8 mouse cellular contexts compared by ENCODE assay signal in genomic region chr9:119101992-119102782, GRCm38 (mm10). TPM values are rescaled to one million over a fixed set of nuclear protein-coding genes. Genes with fewer than 3 reads are reported as not detected.
DNase-seq lines count a peak whose midpoint lies in the region; ATAC-seq lines count a peak whose summit lies in the region.

Dlec1 (plus strand) TSS chr9:119102478.

- H3K4me1 ChIP-seq in embryonic facial prominence, embryonic 15.5 days: 0 out of 2 replicates have a peak, but pooled peaks cover 21% of the 10 kb centered on the region
- peaks cover 7% of the 10 kb centered on the region for H3K4me1 ChIP-seq in heart, embryonic 13.5 days
- peaks cover 13% of the 10 kb centered on the region; the same call in 1 of the 2 replicates for H3K4me1 ChIP-seq in kidney, embryonic 16.5 days (ENCODE audit: insufficient read depth, low read length)
- peaks cover 11% of the 10 kb centered on the region for H3K4me1 ChIP-seq in limb, embryonic 15.5 days
- H3K4me1 ChIP-seq in midbrain, embryonic 16.5 days (ENCODE audit: control insufficient read depth, insufficient read depth, low read length): peaks cover 9% of the 10 kb centered on the region
- peaks cover 17% of the 10 kb centered on the region for H3K4me1 ChIP-seq in stomach, embryonic 15.5 days

- H3K27ac ChIP-seq in embryonic facial prominence, embryonic 15.5 days (replicated peaks): 0 out of 2 replicates have a peak within 1 kb of the TSS, but pooled peaks have one; percentile 55
- 0 out of 2 replicates have a peak within 1 kb of the TSS, but pooled peaks have one; percentile 32 for H3K27ac ChIP-seq in heart, embryonic 13.5 days (replicated peaks)
- H3K27ac ChIP-seq in kidney, embryonic 16.5 days (ENCODE audit: low read length): no peak within 1 kb of the TSS
- peak within 1 kb of the TSS; percentile 74 for H3K27ac ChIP-seq in limb, embryonic 15.5 days
- H3K27ac ChIP-seq in midbrain, embryonic 16.5 days (ENCODE audit: low read length): no peak within 1 kb of the TSS
- H3K27ac ChIP-seq in stomach, embryonic 15.5 days: no peak within 1 kb of the TSS

- 3% methylated on average over 44 of the region's 44 CpGs for WGBS in embryonic facial prominence, embryonic 15.5 days
- WGBS in heart, embryonic 13.5 days: 4% methylated on average over 44 of the region's 44 CpGs
- WGBS in kidney, embryonic 16.5 days: 3% methylated on average over 44 of the region's 44 CpGs
- WGBS in limb, embryonic 15.5 days: 4% methylated on average over 44 of the region's 44 CpGs
- 3% methylated on average over 44 of the region's 44 CpGs for WGBS in midbrain, embryonic 16.5 days
- 3% methylated on average over 44 of the region's 44 CpGs for WGBS in stomach, embryonic 15.5 days

- peaks cover 5% of the 10 kb centered on the region; the same call in 1 of the 2 replicates for H3K27me3 ChIP-seq in embryonic facial prominence, embryonic 15.5 days
- H3K27me3 ChIP-seq in heart, embryonic 13.5 days (replicated peaks): peaks cover 20% of the 10 kb centered on the region
- 0 out of 2 replicates have a peak, but pooled peaks cover 3% of the 10 kb centered on the region for H3K27me3 ChIP-seq in kidney, embryonic 16.5 days (ENCODE audit: insufficient read depth, low read length)
- H3K27me3 ChIP-seq in limb, embryonic 15.5 days: 0 out of 2 replicates have a peak, but pooled peaks cover 3% of the 10 kb centered on the region
- H3K27me3 ChIP-seq in midbrain, embryonic 16.5 days (ENCODE audit: control insufficient read depth, insufficient read depth, low read depth, low read length): peaks cover 10% of the 10 kb centered on the region
- no peaks in the 10 kb centered on the region for H3K27me3 ChIP-seq in stomach, embryonic 15.5 days (replicated peaks)

- peak within 1 kb of the TSS; percentile 93 for H3K4me2 ChIP-seq in embryonic facial prominence, embryonic 15.5 days (replicated peaks)
- peak within 1 kb of the TSS; percentile 96 for H3K4me2 ChIP-seq in heart, embryonic 13.5 days
- H3K4me2 ChIP-seq in kidney, embryonic 16.5 days (replicated peaks; ENCODE audit: low read depth, low read length): peak within 1 kb of the TSS; percentile 78
- H3K4me2 ChIP-seq in limb, embryonic 15.5 days: peak within 1 kb of the TSS; percentile 92
- H3K4me2 ChIP-seq in midbrain, embryonic 16.5 days (ENCODE audit: low read length): peak within 1 kb of the TSS; percentile 84
- H3K4me2 ChIP-seq in stomach, embryonic 15.5 days: peak within 1 kb of the TSS; percentile 91

- no peaks in the 10 kb centered on the region for H3K9me3 ChIP-seq in embryonic facial prominence, embryonic 15.5 days (replicated peaks)
- H3K9me3 ChIP-seq in heart, embryonic 13.5 days: no peaks in the 10 kb centered on the region
- no peaks in the 10 kb centered on the region for H3K9me3 ChIP-seq in kidney, embryonic 16.5 days (ENCODE audit: low read length)
- no peaks in the 10 kb centered on the region for H3K9me3 ChIP-seq in limb, embryonic 15.5 days
- no peaks in the 10 kb centered on the region for H3K9me3 ChIP-seq in midbrain, embryonic 16.5 days (replicated peaks; ENCODE audit: control insufficient read depth, low read length, poor library complexity, severe bottlenecking)
- H3K9me3 ChIP-seq in stomach, embryonic 15.5 days: no peaks in the 10 kb centered on the region

- no peaks in the 10 kb centered on the region for H3K36me3 ChIP-seq in embryonic facial prominence, embryonic 15.5 days
- no peaks in the 10 kb centered on the region for H3K36me3 ChIP-seq in heart, embryonic 13.5 days
- H3K36me3 ChIP-seq in kidney, embryonic 16.5 days (ENCODE audit: insufficient read depth, low read length): no peaks in the 10 kb centered on the region
- H3K36me3 ChIP-seq in limb, embryonic 15.5 days: no peaks in the 10 kb centered on the region
- no peaks in the 10 kb centered on the region for H3K36me3 ChIP-seq in midbrain, embryonic 16.5 days (ENCODE audit: control insufficient read depth, insufficient read depth, low read length)
- H3K36me3 ChIP-seq in stomach, embryonic 15.5 days: no peaks in the 10 kb centered on the region

- peak within 1 kb of the TSS; percentile 68 for H3K4me3 ChIP-seq in embryonic facial prominence, embryonic 15.5 days (replicated peaks)
- peak within 1 kb of the TSS; percentile 76 for H3K4me3 ChIP-seq in heart, embryonic 13.5 days
- H3K4me3 ChIP-seq in kidney, embryonic 16.5 days (ENCODE audit: low read length): peak within 1 kb of the TSS; percentile 66
- peak within 1 kb of the TSS; percentile 65 for H3K4me3 ChIP-seq in limb, embryonic 15.5 days
- H3K4me3 ChIP-seq in midbrain, embryonic 16.5 days (ENCODE audit: low read depth, low read length): peak within 1 kb of the TSS; percentile 58
- H3K4me3 ChIP-seq in stomach, embryonic 15.5 days (replicated peaks): peak within 1 kb of the TSS; percentile 56

- ATAC-seq in embryonic facial prominence, embryonic 15.5 days (ENCODE audit: insufficient number of reproducible peaks, low FRiP score, low TSS enrichment, low read depth): peak; percentile 79
- ATAC-seq in heart, embryonic 13.5 days (ENCODE audit: extremely low read depth, insufficient number of reproducible peaks, low FRiP score, low TSS enrichment): no peak
- ATAC-seq in kidney, embryonic 16.5 days (ENCODE audit: low FRiP score, low TSS enrichment): peak; percentile 87
- ATAC-seq in limb, embryonic 15.5 days (ENCODE audit: insufficient number of reproducible peaks, low FRiP score, low TSS enrichment, low read depth): peak; percentile 66; the same call in 1 of the 2 replicates
- peak; percentile 92 for ATAC-seq in midbrain, embryonic 16.5 days
- peak; percentile 75 for ATAC-seq in stomach, embryonic 15.5 days (ENCODE audit: insufficient read depth, low FRiP score, low read depth)

- H3K9ac ChIP-seq in embryonic facial prominence, embryonic 15.5 days: peak within 1 kb of the TSS; percentile 7
- H3K9ac ChIP-seq in heart, embryonic 13.5 days: peak within 1 kb of the TSS; percentile 78
- H3K9ac ChIP-seq in kidney, embryonic 16.5 days (replicated peaks; ENCODE audit: low read length): peak within 1 kb of the TSS; percentile 59
- H3K9ac ChIP-seq in limb, embryonic 15.5 days: peak within 1 kb of the TSS; percentile 37; the same call in 1 of the 2 replicates
- peak within 1 kb of the TSS; percentile 62 for H3K9ac ChIP-seq in midbrain, embryonic 16.5 days (ENCODE audit: low read depth, low read length)
- peak within 1 kb of the TSS; percentile 21; the same call in 1 of the 2 replicates for H3K9ac ChIP-seq in stomach, embryonic 15.5 days

- peak; percentile 98 for DNase-seq in 3T3-L1 (ENCODE audit: low read depth, low spot score)
- peak; percentile 86 for DNase-seq in adrenal gland, adult 2 months

RNA-seq across cellular contexts. Expression of gene Dlec1, which starts in this region (rescaled TPM):
- total RNA-seq in adrenal gland, adult 2 months (2021): 1 to 10 TPM; 2.0 to 2.2 TPM
- 1.1 and 1.5 TPM in 2 replicates for polyA plus RNA-seq in adrenal gland, adult 2 months (2012; rRNA removed)
- polyA plus RNA-seq in embryonic facial prominence, embryonic 15.5 days (2015; fragmentation: Nextera tagmentation; extraction: Ambion mirVana): 1.4 and 3.5 TPM in 2 replicates
- polyA plus RNA-seq in heart, embryonic 13.5 days (2015; fragmentation: Nextera tagmentation; extraction: Ambion mirVana): 0.21 and 0.29 TPM in 2 replicates
- 6.1 and 7.7 TPM in 2 replicates for polyA plus RNA-seq in kidney, embryonic 16.5 days (2015; fragmentation: Nextera tagmentation; extraction: Ambion mirVana)
- 0.38 and 0.46 TPM in 2 replicates for polyA plus RNA-seq in limb, embryonic 15.5 days (2015; fragmentation: Nextera tagmentation; extraction: Ambion mirVana)
- polyA plus RNA-seq in midbrain, embryonic 16.5 days (2015; fragmentation: Nextera tagmentation; extraction: Ambion mirVana): 1.5 and 1.9 TPM in 2 replicates
- polyA plus RNA-seq in stomach, embryonic 15.5 days (2015; fragmentation: Nextera tagmentation; extraction: Ambion mirVana): 0.85 and 0.89 TPM in 2 replicates

Comparison
In these comparisons a context has a peak if more than half of its experiments do, and no peak if none do; other contexts are left out.
1. Peak in ATAC-seq, H3K4me3 ChIP-seq, H3K27ac ChIP-seq, H3K9ac ChIP-seq and H3K4me2 ChIP-seq in limb, embryonic 15.5 days; RNA of the gene not detected or under 1 TPM.
2. Peak in ATAC-seq, H3K4me3 ChIP-seq, H3K9ac ChIP-seq and H3K4me2 ChIP-seq in stomach, embryonic 15.5 days; RNA of the gene not detected or under 1 TPM.
3. H3K27ac ChIP-seq: peak in embryonic facial prominence, embryonic 15.5 days (single experiment) and heart, embryonic 13.5 days (single experiment); none in kidney, embryonic 16.5 days (single experiment), midbrain, embryonic 16.5 days (single experiment) and stomach, embryonic 15.5 days (single experiment).
4. H3K9ac ChIP-seq: peak in every context shown above with its lines; median percentile 78 in heart, embryonic 13.5 days; 62 in midbrain, embryonic 16.5 days; 59 in kidney, embryonic 16.5 days; 37 in limb, embryonic 15.5 days; 21 in stomach, embryonic 15.5 days; 7 in embryonic facial prominence, embryonic 15.5 days.
5. Peak in every context shown above with its lines, with median percentiles within 50 percentile points of each other: H3K4me2 ChIP-seq and H3K4me3 ChIP-seq.